Mouse (Mus musculus): Measurements from ENCODE around the gene Thrb.

DNA sequence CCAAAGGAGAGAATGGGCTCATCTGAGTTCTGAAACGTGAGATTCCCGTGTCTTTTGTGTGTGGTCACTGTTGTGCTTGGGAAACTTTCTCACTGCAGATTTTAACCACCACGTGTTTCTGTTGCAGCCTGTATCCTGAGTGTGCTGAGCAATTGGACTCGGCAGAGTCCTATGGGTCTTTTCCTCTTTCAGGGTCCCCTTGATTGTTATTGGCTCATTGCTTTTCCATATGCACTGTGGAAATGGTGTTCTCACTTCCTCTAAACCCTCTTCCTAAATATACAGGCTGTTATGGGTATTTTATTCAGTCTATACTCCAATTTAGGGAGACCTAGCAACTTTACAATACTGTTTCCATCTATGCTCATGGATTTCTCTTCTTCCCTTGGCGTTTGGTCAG is 152.4 kb downstream of the Thrb start:
- TF ChIP-seq CTCF (IDR thresholded peaks at IDR 0.05; ENCODE audit: low read depth, low read length) (no peak), POLR2A (IDR thresholded peaks at IDR 0.05; ENCODE audit: borderline replicate concordance, low read depth, low read length) (no peak)
